Mouse (Mus musculus) limb, embryonic 13.5 days (tissue): ENCODE results near the gene 2210010C04Rik. TPM values are rescaled to one million over a fixed set of nuclear protein-coding genes. Genes with fewer than 3 reads are reported as not detected.

Experiments
- ATAC-seq: fragments of 200-750 bp; cut with Nextera tagmentation; 2 replicates; pipeline ENCODE4 v1.8.0; 2017; ENCODE audit warnings: low read depth, moderate number of reproducible peaks, moderate TSS enrichment; ENCODE audit not compliant: low FRiP score
- H3K27ac ChIP-seq: fragments of 300-500 bp; sonication (generic); 2 replicates; pipeline ENCODE4 v1.5.1; 2015; ENCODE audit warnings: inconsistent platforms, mild to moderate bottlenecking, moderate library complexity
- H3K27me3 ChIP-seq: fragments of 300-500 bp; sonication (generic); 2 replicates; pipeline ENCODE4 v1.6.1; 2015; ENCODE audit warnings: mild to moderate bottlenecking, inconsistent platforms
- H3K36me3 ChIP-seq: fragments of 300-500 bp; sonication (generic); 2 replicates; pipeline ENCODE4 v1.6.1; 2015; ENCODE audit warnings: inconsistent platforms, mild to moderate bottlenecking, moderate library complexity
- H3K4me1 ChIP-seq: fragments of 300-500 bp; sonication (generic); 2 replicates; pipeline ENCODE4 v1.6.1; 2015; ENCODE audit warnings: inconsistent platforms
- H3K4me2 ChIP-seq: fragments of 300-500 bp; sonication (generic); replicated peaks from 2 replicates; pipeline ENCODE4 v1.6.1; 2015; ENCODE audit warnings: inconsistent platforms, mild to moderate bottlenecking, moderate library complexity
- H3K4me3 ChIP-seq: fragments of 300-500 bp; sonication (generic); 2 replicates; pipeline ENCODE4 v1.5.1; 2015; ENCODE audit warnings: moderate library complexity, mild to moderate bottlenecking, inconsistent platforms
- H3K9ac ChIP-seq: fragments of 300-500 bp; sonication (generic); 2 replicates; pipeline ENCODE4 v1.6.1; 2015; ENCODE audit warnings: mild to moderate bottlenecking, inconsistent platforms
- H3K9me3 ChIP-seq: fragments of 300-500 bp; sonication (generic); 2 replicates; pipeline ENCODE4 v1.6.1; 2016; ENCODE audit warnings: inconsistent platforms
- WGBS: fragments of 180-500 bp; shearing (Covaris S2); methylation state at CpG from one replicate; pipeline ENCODE4 v1.1.7; 2015; 5-methylcytosine and 5-hydroxymethylcytosine counted together
- polyA plus RNA-seq: library from polyadenylated mRNA; unstranded; fragments of >200 nt; fragmentation: Nextera tagmentation; extraction: Ambion mirVana; gene quantifications from 2 replicates; pipeline ENCODE4 v1.2.1, GENCODE M21; 2015

The 2210010C04Rik gene
- not detected in 2 replicates for polyA plus RNA-seq

DNA sequence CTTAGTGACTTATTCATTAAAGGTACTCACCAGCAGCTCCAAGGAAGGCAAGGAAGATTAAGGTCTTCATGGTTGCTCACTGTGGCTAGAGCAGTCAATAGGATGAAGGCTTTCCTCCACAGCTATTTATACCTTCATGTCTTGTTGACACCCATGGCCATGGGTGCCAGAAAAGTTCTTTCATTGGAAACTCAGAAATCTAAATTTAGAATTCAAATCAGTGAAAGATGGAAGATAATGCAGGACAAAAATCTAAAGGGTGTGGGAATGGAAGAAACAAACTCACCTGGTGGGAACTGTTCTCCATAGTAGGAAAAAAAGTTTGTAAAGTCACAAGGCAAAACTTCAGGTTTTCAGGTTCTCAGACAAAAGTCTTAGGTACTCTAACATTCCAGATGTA is at the start of gene 2210010C04Rik:
Gene 2210010C04Rik, minus strand, starts transcription at position 101 of the 400 bp plus-strand sequence.
- H3K4me3 ChIP-seq: no peak within 1 kb of the TSS
- no peaks in the 10 kb centered on the region for H3K27me3 ChIP-seq
- H3K4me1 ChIP-seq: no peaks in the 10 kb centered on the region
- no peak within 1 kb of the TSS for H3K4me2 ChIP-seq
- H3K9me3 ChIP-seq: no peaks in the 10 kb centered on the region
- no peaks in the 10 kb centered on the region for H3K36me3 ChIP-seq
- H3K9ac ChIP-seq: no peak within 1 kb of the TSS
- ATAC-seq: no peak
- no peak within 1 kb of the TSS for H3K27ac ChIP-seq

DNA sequence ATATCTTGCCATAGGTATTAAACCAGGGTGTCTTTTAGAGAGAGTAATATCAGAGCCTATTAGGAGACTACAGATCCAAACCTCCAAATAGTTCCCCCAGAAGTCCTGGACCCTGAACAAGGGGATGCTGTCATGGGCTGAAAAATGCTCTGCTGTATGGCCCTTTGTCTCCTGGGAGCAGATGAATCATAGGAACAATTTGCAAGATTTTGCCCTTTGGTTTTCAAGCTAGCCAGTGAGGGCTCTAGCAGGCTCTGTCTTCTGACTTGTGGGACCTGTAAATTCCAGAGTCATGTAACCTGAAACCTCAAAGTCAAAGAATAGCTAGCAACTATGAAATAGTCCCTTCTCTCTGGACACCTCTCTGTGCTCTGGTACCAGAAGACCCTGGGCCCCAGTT is 44.8 kb upstream of the 2210010C04Rik start:
- no peak overlapping the region for H3K4me3 ChIP-seq
- no peaks in the 10 kb centered on the region for H3K9me3 ChIP-seq
- H3K4me1 ChIP-seq: peaks cover 11% of the 10 kb centered on the region; the same call in 1 of the 2 replicates
- no peak overlapping the region for H3K4me2 ChIP-seq
- no peaks in the 10 kb centered on the region for H3K27me3 ChIP-seq
- H3K9ac ChIP-seq: no peak overlapping the region
- peak; percentile 40; the same call in 1 of the 2 replicates for ATAC-seq
- H3K27ac ChIP-seq: no peak overlapping the region
- H3K36me3 ChIP-seq: no peaks in the 10 kb centered on the region

DNA sequence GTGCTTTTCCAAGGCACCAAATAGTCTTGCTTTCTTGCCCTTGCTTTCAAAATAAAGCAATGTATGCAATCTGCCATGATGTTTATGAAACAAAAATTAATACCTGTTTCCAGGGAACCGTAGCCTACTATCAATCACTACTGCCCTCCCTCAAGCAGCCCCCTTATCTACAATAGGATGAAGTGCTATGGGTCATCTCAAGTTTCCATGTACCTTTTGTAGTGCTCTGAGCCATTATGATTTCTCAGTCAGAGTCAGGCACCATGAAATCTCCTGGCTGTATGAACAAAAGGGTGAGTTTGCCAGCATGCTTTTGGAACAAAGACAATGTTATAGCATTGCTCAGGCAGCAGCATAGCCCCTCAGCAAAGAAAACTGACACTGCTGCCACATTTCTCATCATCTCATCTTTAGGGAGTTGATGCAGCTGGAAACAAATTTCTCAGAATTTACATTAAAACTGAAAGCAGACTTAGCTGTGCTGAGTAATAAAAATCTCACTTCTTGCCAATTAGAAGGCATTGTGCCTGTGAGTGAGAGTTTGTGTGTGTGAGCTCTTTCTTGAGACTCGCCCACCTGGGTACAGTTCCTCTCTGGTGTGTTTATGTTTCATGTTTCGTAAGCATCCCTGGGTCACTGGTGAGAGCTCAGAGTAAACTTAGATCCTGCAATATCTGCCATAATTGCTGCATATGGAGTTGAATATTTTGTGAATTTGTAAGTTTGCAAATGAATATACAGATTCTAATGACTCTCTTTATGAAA is 43.4 kb upstream of the 2210010C04Rik start:
- no peak for ATAC-seq
- Histone ChIP-seq H3K27ac (no peak overlapping the region), H3K36me3 (no peaks in the 10 kb centered on the region), H3K9ac (no peak overlapping the region), H3K4me1 (peaks cover 11% of the 10 kb centered on the region; the same call in 1 of the 2 replicates), H3K4me2 (no peak overlapping the region), H3K4me3 (no peak overlapping the region), H3K9me3 (no peaks in the 10 kb centered on the region), H3K27me3 (no peaks in the 10 kb centered on the region)
- WGBS: 65% methylated on average over 3 of the region's 3 CpGs

DNA sequence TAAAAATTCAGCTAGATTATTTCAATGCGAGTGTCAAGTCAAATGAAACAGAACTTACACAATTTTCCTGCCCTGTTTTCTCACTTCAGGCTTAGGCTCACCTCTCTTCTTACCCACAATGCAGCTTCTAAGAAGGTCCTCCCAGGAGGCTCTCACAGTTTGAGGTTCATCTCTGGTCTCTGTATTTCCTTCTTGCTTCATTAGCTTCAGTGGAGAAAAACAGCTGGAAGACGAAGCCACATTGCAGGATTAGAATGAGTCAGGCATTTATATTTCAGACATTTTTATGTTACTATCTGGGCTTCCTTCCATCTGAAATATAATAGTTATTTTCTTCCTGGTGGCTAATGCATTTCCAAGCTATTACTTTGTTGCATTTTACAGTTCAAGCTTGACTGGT is 40.4 kb upstream of the 2210010C04Rik start:
- no peak for ATAC-seq
- H3K9me3 ChIP-seq: no peaks in the 10 kb centered on the region
- H3K4me1 ChIP-seq: peaks cover 11% of the 10 kb centered on the region; the same call in 1 of the 2 replicates
- WGBS: 68% methylated on average over 2 of the region's 2 CpGs
- no peaks in the 10 kb centered on the region for H3K36me3 ChIP-seq
- no peak overlapping the region for H3K4me3 ChIP-seq
- H3K27ac ChIP-seq: no peak overlapping the region
- no peak overlapping the region for H3K9ac ChIP-seq
- no peaks in the 10 kb centered on the region for H3K27me3 ChIP-seq
- H3K4me2 ChIP-seq: no peak overlapping the region

DNA sequence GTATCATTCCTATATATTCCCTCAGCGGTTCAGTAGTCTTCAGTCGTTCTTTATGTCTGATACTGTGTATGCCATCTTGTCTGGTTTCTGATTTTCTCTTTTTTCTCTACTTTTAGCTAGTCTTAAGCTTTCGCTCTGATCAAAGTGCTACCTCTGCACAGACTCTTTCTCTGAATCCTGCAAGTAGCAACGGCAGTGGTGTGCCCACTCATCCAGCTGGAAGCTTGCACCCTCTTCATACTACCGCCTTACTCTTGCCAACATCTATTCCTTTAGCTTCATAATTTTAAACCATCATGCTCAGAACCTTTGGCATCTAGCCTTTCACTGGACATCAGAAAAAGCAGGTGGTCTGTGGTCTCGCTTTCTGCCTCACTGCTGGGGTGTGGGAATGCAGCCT is 28.0 kb upstream of the 2210010C04Rik start:
- Histone ChIP-seq H3K27me3 (no peaks in the 10 kb centered on the region), H3K27ac (no peak overlapping the region), H3K4me1 (no peaks in the 10 kb centered on the region), H3K4me3 (no peak overlapping the region), H3K9ac (no peak overlapping the region), H3K4me2 (no peak overlapping the region), H3K9me3 (no peaks in the 10 kb centered on the region), H3K36me3 (no peaks in the 10 kb centered on the region)
- ATAC-seq: no peak
- WGBS: 88% methylated on average over 6 of the region's 6 CpGs

DNA sequence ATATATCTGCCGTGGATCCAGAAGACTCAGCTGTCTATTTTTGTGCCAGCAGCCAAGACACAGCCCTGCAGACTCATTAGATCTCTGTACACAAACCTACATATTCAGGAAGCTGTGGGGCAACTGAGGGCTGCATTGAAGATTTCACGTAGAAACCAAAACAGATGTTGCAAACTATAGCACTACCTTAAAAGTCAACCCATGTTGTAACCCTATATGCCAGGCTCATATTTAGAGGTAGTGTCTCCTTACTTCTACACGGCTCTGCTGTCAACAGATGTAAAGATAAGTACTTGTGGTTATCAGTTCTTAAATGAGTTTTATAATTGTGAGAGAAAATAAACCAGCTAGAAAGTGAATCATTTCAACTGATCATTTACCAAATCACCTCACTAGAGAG is 27.4 kb upstream of the 2210010C04Rik start:
- 62% methylated on average over 3 of the region's 3 CpGs for WGBS
- Histone ChIP-seq H3K36me3 (no peaks in the 10 kb centered on the region), H3K9me3 (no peaks in the 10 kb centered on the region), H3K4me1 (no peaks in the 10 kb centered on the region), H3K27ac (no peak overlapping the region), H3K4me3 (no peak overlapping the region), H3K9ac (no peak overlapping the region), H3K4me2 (no peak overlapping the region), H3K27me3 (no peaks in the 10 kb centered on the region)
- no peak for ATAC-seq

DNA sequence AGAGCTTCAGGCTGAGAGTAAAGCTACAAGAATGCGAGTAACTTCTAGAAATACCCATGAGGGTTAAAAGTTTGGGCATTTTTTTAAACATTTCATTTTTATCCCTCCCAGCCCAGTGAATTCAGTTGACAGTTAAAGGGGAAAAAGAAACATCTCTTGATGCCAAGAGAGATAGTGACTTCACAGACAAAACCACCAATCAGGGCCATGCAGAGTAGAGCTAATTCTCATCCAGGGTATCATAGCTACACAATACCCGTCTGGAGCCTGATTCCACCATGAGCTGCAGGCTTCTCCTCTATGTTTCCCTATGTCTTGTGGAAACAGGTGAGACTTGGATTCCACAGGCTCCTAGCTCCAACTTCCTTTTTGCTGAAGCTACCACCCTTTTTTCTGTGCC is 26.8 kb upstream of the 2210010C04Rik start:
- WGBS: 74% methylated on average over 2 of the region's 2 CpGs
- no peak for ATAC-seq
- Histone ChIP-seq H3K27ac (no peak overlapping the region), H3K4me3 (no peak overlapping the region), H3K9me3 (no peaks in the 10 kb centered on the region), H3K9ac (no peak overlapping the region), H3K27me3 (no peaks in the 10 kb centered on the region), H3K4me1 (no peaks in the 10 kb centered on the region), H3K4me2 (no peak overlapping the region), H3K36me3 (no peaks in the 10 kb centered on the region)

DNA sequence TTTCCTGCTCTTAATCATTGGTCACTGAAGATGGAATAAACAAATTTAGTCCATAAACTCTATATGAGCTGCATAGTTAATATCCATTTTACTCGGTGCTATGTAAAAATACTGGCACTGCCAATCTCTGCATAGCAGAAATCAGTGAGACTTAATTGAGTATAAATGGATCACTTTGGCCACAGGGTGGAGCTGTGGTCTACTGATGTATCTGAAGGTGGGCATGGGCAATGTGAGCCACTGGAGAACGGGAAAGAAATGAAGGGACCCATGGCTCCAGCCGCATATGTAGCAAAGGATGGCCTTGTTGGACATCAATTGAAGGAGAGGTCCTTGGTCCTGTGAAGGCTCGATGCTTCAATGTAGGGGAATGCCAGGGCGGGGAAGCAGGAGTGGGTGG is 25.8 kb upstream of the 2210010C04Rik start:
- H3K9me3 ChIP-seq: no peaks in the 10 kb centered on the region
- H3K4me3 ChIP-seq: no peak overlapping the region
- 71% methylated on average over 5 of the region's 5 CpGs for WGBS
- no peak overlapping the region for H3K9ac ChIP-seq
- H3K27me3 ChIP-seq: no peaks in the 10 kb centered on the region
- no peak for ATAC-seq
- no peaks in the 10 kb centered on the region for H3K36me3 ChIP-seq
- H3K27ac ChIP-seq: no peak overlapping the region
- H3K4me1 ChIP-seq: no peaks in the 10 kb centered on the region
- no peak overlapping the region for H3K4me2 ChIP-seq

DNA sequence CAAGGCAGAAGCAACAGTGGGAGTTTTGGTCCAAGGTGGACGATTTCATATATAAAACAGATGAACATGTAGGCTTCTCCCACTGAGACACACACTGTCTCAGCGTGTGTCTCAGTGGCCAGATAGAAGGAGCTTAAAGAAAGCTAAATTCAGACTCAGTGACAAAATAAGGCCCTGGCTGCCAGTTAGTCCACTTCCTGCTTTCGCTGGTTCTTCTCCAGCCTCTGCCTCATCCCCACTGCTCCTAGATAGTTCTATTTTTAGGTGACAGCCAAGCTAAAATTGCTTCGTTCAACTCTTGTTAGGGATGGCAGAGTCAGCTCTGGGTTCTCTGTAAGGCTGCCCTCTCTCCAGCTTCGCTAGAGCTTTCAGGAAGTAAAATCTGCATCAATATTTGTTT is 22.3 kb upstream of the 2210010C04Rik start:
- H3K4me1 ChIP-seq: no peaks in the 10 kb centered on the region
- no peak overlapping the region for H3K4me3 ChIP-seq
- no peaks in the 10 kb centered on the region for H3K27me3 ChIP-seq
- H3K4me2 ChIP-seq: no peak overlapping the region
- no peak overlapping the region for H3K9ac ChIP-seq
- no peak overlapping the region for H3K27ac ChIP-seq
- H3K9me3 ChIP-seq: no peaks in the 10 kb centered on the region
- ATAC-seq: no peak
- 84% methylated on average over 5 of the region's 5 CpGs for WGBS
- H3K36me3 ChIP-seq: no peaks in the 10 kb centered on the region

DNA sequence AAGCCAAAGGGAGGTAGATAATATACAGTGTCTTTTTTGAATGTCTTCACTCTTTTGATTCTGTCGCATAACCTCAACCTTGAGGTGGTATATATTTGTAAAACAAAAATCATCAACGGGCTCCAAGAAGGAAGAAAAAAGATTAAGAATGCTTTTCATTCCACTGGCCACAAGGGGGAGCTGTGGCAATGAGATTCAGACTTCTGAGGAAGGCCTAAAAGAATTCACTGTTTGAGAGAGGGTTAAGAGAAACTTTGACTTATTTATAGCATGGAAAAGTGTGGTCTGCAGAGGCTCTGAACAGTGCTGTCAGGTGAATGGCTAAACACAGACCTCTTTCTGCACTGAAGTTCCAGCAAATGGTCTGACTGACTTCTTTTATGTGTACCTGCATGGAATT is 20.3 kb upstream of the 2210010C04Rik start:
- Histone ChIP-seq H3K4me3 (no peak overlapping the region), H3K27ac (no peak overlapping the region), H3K9me3 (no peaks in the 10 kb centered on the region), H3K27me3 (no peaks in the 10 kb centered on the region), H3K36me3 (no peaks in the 10 kb centered on the region), H3K4me1 (no peaks in the 10 kb centered on the region), H3K4me2 (no peak overlapping the region), H3K9ac (no peak overlapping the region)
- ATAC-seq: no peak
- WGBS: 37% methylated on average over 2 of the region's 2 CpGs

DNA sequence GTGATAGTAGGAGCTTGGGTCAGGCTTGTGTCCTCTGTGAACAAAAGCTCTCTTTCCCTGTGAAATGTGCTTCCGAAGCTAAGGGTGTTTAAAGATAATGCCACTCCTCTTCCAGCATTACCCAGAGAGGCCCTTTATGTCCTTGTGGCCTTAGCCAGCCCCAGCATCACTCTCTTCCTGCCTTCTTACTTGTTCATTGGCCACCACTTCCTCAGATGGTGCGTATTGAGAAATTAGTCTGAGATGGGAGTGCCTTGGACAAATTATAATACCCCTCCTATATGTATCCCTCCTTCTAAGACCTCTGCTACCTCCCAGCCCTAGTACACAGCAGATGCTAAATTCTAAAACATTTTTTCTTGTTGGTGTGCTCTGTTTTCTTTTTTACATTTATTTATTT is 19.1 kb upstream of the 2210010C04Rik start:
- Histone ChIP-seq H3K4me2 (no peak overlapping the region), H3K27ac (no peak overlapping the region), H3K36me3 (no peaks in the 10 kb centered on the region), H3K4me1 (no peaks in the 10 kb centered on the region), H3K4me3 (no peak overlapping the region), H3K9ac (no peak overlapping the region), H3K9me3 (no peaks in the 10 kb centered on the region), H3K27me3 (no peaks in the 10 kb centered on the region)
- no peak for ATAC-seq
- WGBS: 90% methylated on average over 2 of the region's 2 CpGs

DNA sequence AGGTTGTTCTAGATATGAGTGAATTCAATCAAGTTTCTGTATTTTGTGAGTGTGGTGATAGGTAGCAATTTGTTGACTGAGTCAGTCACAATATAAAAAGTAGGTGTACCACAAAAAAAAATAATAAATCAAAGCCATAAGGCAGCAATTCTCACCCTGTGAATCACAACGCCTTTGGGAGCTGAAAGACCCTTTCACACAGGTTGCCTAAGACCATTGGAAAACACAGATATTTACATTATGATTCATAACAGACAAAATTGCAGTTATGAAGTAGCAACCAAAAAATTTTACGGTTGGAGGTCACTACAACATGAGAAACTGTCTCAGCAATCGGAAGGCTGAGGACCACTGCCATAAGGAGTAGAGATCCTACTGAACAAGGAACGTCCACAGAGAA is 16.5 kb upstream of the 2210010C04Rik start:
- Histone ChIP-seq H3K4me2 (no peak overlapping the region), H3K9ac (no peak overlapping the region), H3K4me3 (no peak overlapping the region), H3K4me1 (no peaks in the 10 kb centered on the region), H3K36me3 (no peaks in the 10 kb centered on the region), H3K27me3 (no peaks in the 10 kb centered on the region), H3K27ac (no peak overlapping the region), H3K9me3 (no peaks in the 10 kb centered on the region)
- WGBS: 85% methylated on average over 4 of the region's 4 CpGs
- no peak for ATAC-seq

DNA sequence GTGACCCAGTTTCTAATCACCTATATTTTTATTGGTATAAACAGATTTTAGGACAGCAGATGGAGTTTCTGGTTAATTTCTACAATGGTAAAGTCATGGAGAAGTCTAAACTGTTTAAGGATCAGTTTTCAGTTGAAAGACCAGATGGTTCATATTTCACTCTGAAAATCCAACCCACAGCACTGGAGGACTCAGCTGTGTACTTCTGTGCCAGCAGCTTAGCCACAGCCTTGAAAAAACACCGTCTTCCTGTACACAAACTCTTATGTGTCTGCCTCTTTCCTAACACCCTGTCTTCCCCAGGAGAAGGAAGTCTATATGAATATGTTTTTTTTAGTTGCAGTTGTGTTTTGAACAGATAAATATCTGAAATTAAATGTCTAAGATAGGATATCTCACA is 13.3 kb upstream of the 2210010C04Rik start:
- no peak for ATAC-seq
- H3K4me2 ChIP-seq: no peak overlapping the region
- no peaks in the 10 kb centered on the region for H3K27me3 ChIP-seq

More for the DNA sequence above, 13.3 kb upstream of the 2210010C04Rik start:
- Histone ChIP-seq H3K4me3 (no peak overlapping the region), H3K27ac (no peak overlapping the region), H3K4me1 (no peaks in the 10 kb centered on the region), H3K9ac (no peak overlapping the region), H3K9me3 (no peaks in the 10 kb centered on the region), H3K36me3 (no peaks in the 10 kb centered on the region)
- WGBS: 51% methylated on average over 1 of the region's 1 CpGs
